Mouse (Mus musculus) E14TG2a.4 (cell line): ENCODE measurements around the gene Elmo1.

Source experiments
- H3K27me3 ChIP-seq: 2 replicates; pipeline ENCODE4 v1.6.1; 2014; ENCODE audit warnings: low read length, control low read depth; ENCODE audit not compliant: insufficient read depth
- H3K36me3 ChIP-seq: 2 replicates; pipeline ENCODE4 v1.6.1; 2014; ENCODE audit warnings: low read length, control low read depth; ENCODE audit not compliant: insufficient read depth
- H3K4me1 ChIP-seq: replicated peaks from 2 replicates; pipeline ENCODE4 v1.6.1; 2014; ENCODE audit warnings: low read depth, low read length, control low read depth
- H3K4me3 ChIP-seq: replicated peaks from 2 replicates; pipeline ENCODE4 v1.5.1; 2014; ENCODE audit warnings: mild to moderate bottlenecking, low read length
- H3K9me3 ChIP-seq: 2 replicates; pipeline ENCODE4 v1.6.1; 2014; ENCODE audit warnings: low read length, control low read depth
- CTCF ChIP-seq: conservative IDR thresholded peaks from 2 replicates; pipeline ENCODE4 v1.5.1; 2014; ENCODE audit warnings: low read length
- NANOG ChIP-seq: IDR thresholded peaks from 2 replicates; pipeline ENCODE4 v1.6.1; 2014; ENCODE audit warnings: borderline replicate concordance, low read length, mixed read lengths
- POU5F1 ChIP-seq: IDR thresholded peaks from 2 replicates; pipeline ENCODE4 v1.6.1; 2014; ENCODE audit warnings: low read length, borderline replicate concordance

The Elmo1 gene

DNA sequence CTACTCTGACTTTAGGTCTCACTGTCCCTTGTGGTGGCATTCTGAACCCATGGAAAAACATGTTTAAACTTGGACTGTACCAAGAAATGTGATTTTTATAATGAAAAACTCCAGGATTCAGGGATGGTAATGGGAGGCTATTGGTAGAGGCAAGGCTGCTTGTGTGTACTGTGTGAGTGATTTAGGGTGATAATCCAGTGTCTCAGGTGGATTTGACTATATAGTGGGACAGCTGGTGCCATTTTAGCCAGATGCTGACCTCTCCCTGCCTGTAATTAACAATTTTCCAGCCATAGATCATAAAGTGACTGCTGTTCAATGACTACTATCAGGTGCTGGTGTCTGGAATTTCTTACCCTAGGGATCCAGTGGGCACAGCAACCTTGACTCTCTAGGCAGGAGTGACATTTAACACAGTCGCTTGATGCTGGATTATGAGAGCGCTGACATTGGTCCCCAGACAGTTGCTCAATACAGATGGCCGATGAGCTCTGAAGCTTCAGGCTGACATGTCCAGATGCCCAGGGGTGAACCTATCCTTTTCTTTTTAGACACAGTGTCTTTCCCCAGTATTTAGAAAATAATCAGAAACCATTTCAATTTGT lies 228.3 kb downstream of the Elmo1 start:
- Histone ChIP-seq H3K36me3 (peaks cover 3% of the 10 kb centered on the region; the same call in 1 of the 2 replicates), H3K4me1 (no peaks in the 10 kb centered on the region), H3K27me3 (no peaks in the 10 kb centered on the region), H3K4me3 (no peak overlapping the region), H3K9me3 (no peaks in the 10 kb centered on the region)
- no peak for TF ChIP-seq CTCF

DNA sequence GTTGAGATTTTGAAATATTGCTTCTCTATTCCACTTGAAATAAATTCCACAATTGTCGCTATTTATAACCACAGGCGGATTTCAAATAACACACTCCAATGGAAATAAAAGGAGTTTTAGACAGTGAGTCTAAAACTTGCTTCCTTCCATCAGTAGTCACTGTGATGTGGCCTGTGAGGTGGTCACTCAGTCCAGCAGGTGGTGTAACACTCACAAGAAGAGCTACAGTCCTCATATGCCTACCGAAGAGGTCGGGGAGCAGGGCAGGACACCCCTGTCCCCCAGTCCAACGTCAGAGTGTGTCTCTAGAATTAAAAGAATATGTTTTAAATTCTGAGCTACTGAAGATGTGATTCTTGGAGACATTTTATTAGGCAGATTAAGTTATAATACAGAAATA lies 229.8 kb downstream of the Elmo1 start:
- Histone ChIP-seq H3K36me3 (peaks cover 3% of the 10 kb centered on the region; the same call in 1 of the 2 replicates), H3K4me1 (no peaks in the 10 kb centered on the region), H3K9me3 (no peaks in the 10 kb centered on the region), H3K4me3 (no peak overlapping the region), H3K27me3 (no peaks in the 10 kb centered on the region)
- TF ChIP-seq CTCF: no peak
- TF ChIP-seq POU5F1: no peak

DNA sequence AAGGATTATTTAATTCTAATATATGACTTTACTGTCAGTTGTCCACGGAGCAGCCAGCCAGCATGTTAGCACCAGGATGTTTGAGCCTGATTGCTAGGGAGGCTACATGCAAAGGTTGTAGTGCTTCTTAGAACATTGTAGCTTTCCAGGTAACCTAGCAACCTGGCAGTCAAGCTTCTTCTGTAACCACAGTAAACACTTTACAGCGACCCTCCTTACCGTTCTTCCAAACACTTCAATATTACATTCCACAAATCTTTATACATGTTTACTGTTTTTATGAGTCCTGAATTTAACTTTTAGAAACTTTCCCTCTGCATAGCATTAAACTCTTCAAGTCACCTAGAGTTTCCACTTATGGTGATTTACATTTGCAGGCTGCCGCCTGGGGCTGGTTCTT lies 233.1 kb downstream of the Elmo1 start:
- no peak for TF ChIP-seq POU5F1
- no peak for TF ChIP-seq NANOG
- TF ChIP-seq CTCF: no peak
- peaks cover 3% of the 10 kb centered on the region; the same call in 1 of the 2 replicates for H3K36me3 ChIP-seq
- H3K4me3 ChIP-seq: no peak overlapping the region
- H3K4me1 ChIP-seq: no peaks in the 10 kb centered on the region
- H3K27me3 ChIP-seq: no peaks in the 10 kb centered on the region
- H3K9me3 ChIP-seq: no peaks in the 10 kb centered on the region

DNA sequence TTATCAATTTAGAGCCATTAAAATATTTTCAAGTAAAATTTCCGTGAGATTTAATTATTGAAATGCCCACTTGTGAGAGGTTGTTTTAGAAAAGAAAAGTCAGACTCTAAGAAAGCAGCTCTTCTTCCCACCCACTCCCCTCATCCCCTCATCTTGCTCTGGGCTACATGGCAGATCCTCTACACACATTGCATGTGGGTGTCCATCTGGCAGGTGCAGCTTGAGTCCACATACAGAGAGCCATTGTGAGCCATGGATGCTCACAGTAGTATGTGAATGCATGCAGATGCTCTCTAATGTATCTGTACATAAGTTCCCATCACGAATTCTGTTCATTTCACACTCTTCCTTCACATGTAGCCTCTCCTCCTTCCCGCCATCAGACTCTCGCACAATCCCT lies 236.7 kb downstream of the Elmo1 start:
- TF ChIP-seq CTCF (no peak), POU5F1 (no peak), NANOG (no peak)
- Histone ChIP-seq H3K36me3 (no peaks in the 10 kb centered on the region), H3K4me1 (no peaks in the 10 kb centered on the region), H3K4me3 (no peak overlapping the region), H3K27me3 (no peaks in the 10 kb centered on the region), H3K9me3 (no peaks in the 10 kb centered on the region)

DNA sequence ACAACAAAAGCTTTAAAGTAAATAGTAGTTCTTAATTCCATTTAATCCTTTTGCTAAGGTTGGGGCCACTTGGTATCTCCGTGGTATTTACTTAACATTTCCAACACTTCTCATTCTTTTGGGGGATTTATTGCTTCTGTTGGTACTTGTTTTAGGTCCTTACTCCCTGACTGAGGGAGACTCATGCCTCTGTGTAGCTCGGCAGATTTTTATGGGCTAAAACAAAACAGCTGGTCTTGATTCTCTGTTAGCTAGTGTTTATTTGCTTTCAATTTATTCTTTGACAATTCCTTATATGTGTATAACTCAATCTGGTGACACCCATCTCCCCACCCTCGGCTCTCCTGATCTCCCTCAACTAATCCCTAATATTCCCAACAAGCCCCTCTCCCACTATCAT lies 237.6 kb downstream of the Elmo1 start:
- no peaks in the 10 kb centered on the region for H3K27me3 ChIP-seq
- TF ChIP-seq POU5F1 (no peak), NANOG (no peak), CTCF (no peak)

DNA sequence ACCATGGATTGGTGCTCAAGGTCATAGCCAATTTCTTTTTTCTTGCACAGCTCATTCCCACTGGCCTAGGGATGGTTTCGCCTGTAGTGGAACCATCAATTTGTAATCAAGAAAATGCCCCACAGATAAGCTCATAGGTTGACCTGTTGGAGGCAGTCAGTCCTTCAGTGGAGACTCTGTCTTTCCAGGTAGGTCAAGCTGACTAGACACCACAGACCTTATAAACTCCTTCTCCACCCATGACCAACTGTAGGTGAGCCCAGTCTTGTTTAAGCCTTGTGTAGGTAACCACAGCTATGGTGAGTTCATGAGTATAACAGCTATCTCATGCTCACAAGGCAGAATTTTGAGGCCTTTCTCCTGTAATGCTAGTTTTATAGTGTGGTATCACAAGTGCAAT lies 238.3 kb downstream of the Elmo1 start:
- Histone ChIP-seq H3K36me3 (no peaks in the 10 kb centered on the region), H3K27me3 (no peaks in the 10 kb centered on the region), H3K4me1 (no peaks in the 10 kb centered on the region), H3K9me3 (no peaks in the 10 kb centered on the region), H3K4me3 (no peak overlapping the region)
- TF ChIP-seq CTCF (no peak), NANOG (no peak), POU5F1 (no peak)

More for the DNA sequence above, 237.6 kb downstream of the Elmo1 start:
- H3K4me1 ChIP-seq: no peaks in the 10 kb centered on the region
- H3K4me3 ChIP-seq: no peak overlapping the region
- no peaks in the 10 kb centered on the region for H3K9me3 ChIP-seq
- no peaks in the 10 kb centered on the region for H3K36me3 ChIP-seq

DNA sequence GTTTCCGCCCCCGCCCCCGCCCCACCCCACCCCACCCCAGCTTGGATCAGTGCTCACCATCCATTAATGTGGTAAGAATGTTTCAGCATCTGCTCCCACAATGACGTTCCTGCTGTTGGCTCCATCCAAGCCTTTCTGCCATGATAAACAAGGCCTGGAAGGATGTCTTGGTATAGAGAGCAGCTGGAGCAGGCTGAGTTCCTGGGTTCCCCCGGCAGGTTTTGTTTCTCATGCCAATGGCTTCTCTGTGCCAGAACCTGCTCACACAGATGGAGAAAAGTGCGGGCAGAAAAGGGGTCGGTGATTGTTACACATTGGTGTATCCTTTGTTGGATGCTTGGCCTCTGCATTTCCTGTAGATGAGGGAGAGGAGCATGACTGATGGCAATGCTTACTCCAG lies 240.6 kb downstream of the Elmo1 start:
- Histone ChIP-seq H3K36me3 (no peaks in the 10 kb centered on the region), H3K4me1 (no peaks in the 10 kb centered on the region), H3K27me3 (no peaks in the 10 kb centered on the region), H3K9me3 (no peaks in the 10 kb centered on the region), H3K4me3 (no peak overlapping the region)
- TF ChIP-seq CTCF: no peak
- no peak for TF ChIP-seq NANOG
- TF ChIP-seq POU5F1: no peak

DNA sequence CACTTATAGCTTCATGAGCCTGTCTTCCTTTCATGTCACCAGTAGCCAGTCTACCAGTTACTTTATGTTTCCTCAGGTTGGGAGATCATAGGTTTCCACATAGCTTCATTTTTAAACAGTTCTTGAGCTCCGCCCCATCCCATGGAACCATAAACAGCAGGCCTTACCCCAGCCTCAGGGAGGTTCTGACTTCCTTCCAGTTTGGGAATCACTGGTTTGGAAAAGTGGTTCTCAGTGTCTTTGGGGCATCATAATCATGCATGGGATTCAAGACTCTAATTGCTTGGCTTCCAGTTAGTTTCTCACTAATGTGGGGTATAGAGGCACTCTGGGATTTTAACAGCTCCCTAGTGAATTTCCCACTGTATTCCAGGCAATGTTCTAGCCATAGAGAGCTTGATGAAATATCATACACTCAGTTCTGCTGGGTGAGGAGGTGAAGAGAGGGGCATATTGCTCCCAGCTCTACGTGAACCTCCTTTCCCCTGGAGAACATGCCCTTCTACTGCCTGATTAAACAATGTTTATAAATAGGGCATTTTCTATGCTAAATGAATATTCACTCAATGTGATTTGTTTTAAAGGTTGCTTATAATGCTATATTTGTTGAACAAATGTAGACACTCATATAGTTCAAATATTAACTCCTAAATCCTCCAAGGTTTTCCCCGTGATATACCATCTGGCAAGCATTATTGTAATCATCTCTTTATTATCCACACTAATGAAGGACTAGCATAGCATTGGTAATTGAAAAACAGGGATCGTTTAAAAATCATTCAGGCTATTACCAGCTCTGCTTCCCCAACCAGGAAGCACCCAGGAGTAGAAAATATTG lies 244.9 kb downstream of the Elmo1 start:
- Histone ChIP-seq H3K9me3 (no peaks in the 10 kb centered on the region), H3K36me3 (no peaks in the 10 kb centered on the region), H3K4me3 (no peak overlapping the region), H3K27me3 (no peaks in the 10 kb centered on the region), H3K4me1 (no peaks in the 10 kb centered on the region)
- TF ChIP-seq POU5F1 (no peak), CTCF (no peak), NANOG (no peak)
